Mouse (Mus musculus): ENCODE data around the gene Olfr1361. TPM values are rescaled to one million over a fixed set of nuclear protein-coding genes. Genes with fewer than 3 reads are reported as not detected.

The Olfr1361 gene
- polyA plus RNA-seq (2015; fragmentation: Nextera tagmentation; extraction: Ambion mirVana), result not detected in 2 replicates

GRCm38 (mm10) chr13:21663286-21663685, at the start of gene Olfr1361:
Olfr1361 (minus strand) TSS chr13:21663386.
- H3K9ac ChIP-seq (ENCODE audit: low read depth, low read length), result no peak within 1 kb of the TSS
- 92% methylated on average over 2 of the region's 2 CpGs for WGBS
- H3K4me2 ChIP-seq (ENCODE audit: low read length), result no peak within 1 kb of the TSS
- H3K9me3 ChIP-seq (replicated peaks; ENCODE audit: control insufficient read depth, low read length, poor library complexity, severe bottlenecking), result no peaks in the 10 kb centered on the region
- H3K4me1 ChIP-seq (ENCODE audit: control insufficient read depth, insufficient read depth, low read length), result no peaks in the 10 kb centered on the region
- no peak within 1 kb of the TSS for H3K4me3 ChIP-seq (ENCODE audit: low read depth, low read length)
- no peaks in the 10 kb centered on the region for H3K27me3 ChIP-seq (ENCODE audit: control insufficient read depth, insufficient read depth, low read depth, low read length)
- no peak for ATAC-seq
- no peak within 1 kb of the TSS for H3K27ac ChIP-seq (ENCODE audit: low read length)
- no peaks in the 10 kb centered on the region for H3K36me3 ChIP-seq (ENCODE audit: control insufficient read depth, insufficient read depth, low read length)

GRCm38 (mm10) chr13:21711698-21712097, 48.5 kb upstream of the Olfr1361 start:
- ATAC-seq, result no peak
- Histone ChIP-seq H3K36me3 (ENCODE audit: control insufficient read depth, insufficient read depth, low read length) (no peaks in the 10 kb centered on the region), H3K4me1 (ENCODE audit: control insufficient read depth, insufficient read depth, low read length) (peaks cover 13% of the 10 kb centered on the region), H3K4me2 (ENCODE audit: low read length) (peak overlapping the region; percentile 61), H3K27ac (ENCODE audit: low read length) (no peak overlapping the region), H3K9me3 (replicated peaks; ENCODE audit: control insufficient read depth, low read length, poor library complexity, severe bottlenecking) (no peaks in the 10 kb centered on the region), H3K4me3 (ENCODE audit: low read depth, low read length) (peak overlapping the region; percentile 60), H3K9ac (ENCODE audit: low read depth, low read length) (peak overlapping the region; percentile 52; the same call in 1 of the 2 replicates), H3K27me3 (ENCODE audit: control insufficient read depth, insufficient read depth, low read depth, low read length) (no peaks in the 10 kb centered on the region)
- whole genome bisulfite sequencing, result 22% methylated on average over 4 of the region's 4 CpGs

GRCm38 (mm10) chr13:21710821-21711525, 47.8 kb upstream of the Olfr1361 start:
- H3K36me3 ChIP-seq (ENCODE audit: control insufficient read depth, insufficient read depth, low read length), result no peaks in the 10 kb centered on the region
- no peaks in the 10 kb centered on the region for H3K9me3 ChIP-seq (replicated peaks; ENCODE audit: control insufficient read depth, low read length, poor library complexity, severe bottlenecking)
- ATAC-seq, result peak; percentile 90
- peak overlapping the region; percentile 60 for H3K4me3 ChIP-seq (ENCODE audit: low read depth, low read length)
- peak overlapping the region; percentile 61 for H3K4me2 ChIP-seq (ENCODE audit: low read length)
- H3K9ac ChIP-seq (ENCODE audit: low read depth, low read length), result peak overlapping the region; percentile 52
- no peak overlapping the region for H3K27ac ChIP-seq (ENCODE audit: low read length)
- H3K27me3 ChIP-seq (ENCODE audit: control insufficient read depth, insufficient read depth, low read depth, low read length), result no peaks in the 10 kb centered on the region
- peaks cover 13% of the 10 kb centered on the region for H3K4me1 ChIP-seq (ENCODE audit: control insufficient read depth, insufficient read depth, low read length)
- WGBS, result 1% methylated on average over 22 of the region's 22 CpGs

GRCm38 (mm10) chr13:21710031-21710711, 47.0 kb upstream of the Olfr1361 start:
- no peaks in the 10 kb centered on the region for H3K27me3 ChIP-seq (ENCODE audit: control insufficient read depth, insufficient read depth, low read depth, low read length)
- ATAC-seq, result peak; percentile 89
- peak overlapping the region; percentile 56 for H3K9ac ChIP-seq (ENCODE audit: low read depth, low read length)
- peak overlapping the region; percentile 73 for H3K27ac ChIP-seq (ENCODE audit: low read length)
- H3K4me1 ChIP-seq (ENCODE audit: control insufficient read depth, insufficient read depth, low read length), result peaks cover 8% of the 10 kb centered on the region
- H3K4me2 ChIP-seq (ENCODE audit: low read length), result peak overlapping the region; percentile 43
- WGBS, result under 1% methylated on average over 32 of the region's 32 CpGs
- no peaks in the 10 kb centered on the region for H3K36me3 ChIP-seq (ENCODE audit: control insufficient read depth, insufficient read depth, low read length)
- no peaks in the 10 kb centered on the region for H3K9me3 ChIP-seq (replicated peaks; ENCODE audit: control insufficient read depth, low read length, poor library complexity, severe bottlenecking)
- H3K4me3 ChIP-seq (ENCODE audit: low read depth, low read length), result peak overlapping the region; percentile 60

- ATAC-seq, result no peak
- Histone ChIP-seq H3K9me3 (replicated peaks; ENCODE audit: control insufficient read depth, low read length, poor library complexity, severe bottlenecking) (no peaks in the 10 kb centered on the region), H3K4me3 (ENCODE audit: low read depth, low read length) (no peak overlapping the region), H3K4me2 (ENCODE audit: low read length) (no peak overlapping the region), H3K36me3 (ENCODE audit: control insufficient read depth, insufficient read depth, low read length) (no peaks in the 10 kb centered on the region), H3K9ac (ENCODE audit: low read depth, low read length) (no peak overlapping the region), H3K27me3 (ENCODE audit: control insufficient read depth, insufficient read depth, low read depth, low read length) (no peaks in the 10 kb centered on the region), H3K4me1 (ENCODE audit: control insufficient read depth, insufficient read depth, low read length) (peaks cover 3% of the 10 kb centered on the region; the same call in 1 of the 2 replicates), H3K27ac (ENCODE audit: low read length) (no peak overlapping the region)
- WGBS, result 71% methylated on average over 4 of the region's 4 CpGs
Observed at GRCm38 (mm10) chr13:21706669-21707068, 43.5 kb upstream of the Olfr1361 start.

GRCm38 (mm10) chr13:21697811-21698210, 34.6 kb upstream of the Olfr1361 start, which contains the start of gene Olfr1359:
Olfr1359 (plus strand) TSS chr13:21698111.
- no peak within 1 kb of the TSS for H3K4me3 ChIP-seq (ENCODE audit: low read depth, low read length)
- no peaks in the 10 kb centered on the region for H3K27me3 ChIP-seq (ENCODE audit: control insufficient read depth, insufficient read depth, low read depth, low read length)
- H3K4me1 ChIP-seq (ENCODE audit: control insufficient read depth, insufficient read depth, low read length), result no peaks in the 10 kb centered on the region
- no peaks in the 10 kb centered on the region for H3K9me3 ChIP-seq (replicated peaks; ENCODE audit: control insufficient read depth, low read length, poor library complexity, severe bottlenecking)
- no peaks in the 10 kb centered on the region for H3K36me3 ChIP-seq (ENCODE audit: control insufficient read depth, insufficient read depth, low read length)
- no peak for ATAC-seq
- H3K4me2 ChIP-seq (ENCODE audit: low read length), result no peak within 1 kb of the TSS
- no peak within 1 kb of the TSS for H3K9ac ChIP-seq (ENCODE audit: low read depth, low read length)
- no peak within 1 kb of the TSS for H3K27ac ChIP-seq (ENCODE audit: low read length)

GRCm38 (mm10) chr13:21677305-21677704, 14.1 kb upstream of the Olfr1361 start, which contains the start of gene Olfr1360:
Olfr1360 (minus strand) TSS chr13:21677405.
- Histone ChIP-seq H3K9ac (ENCODE audit: low read depth, low read length) (no peak within 1 kb of the TSS), H3K4me2 (ENCODE audit: low read length) (no peak within 1 kb of the TSS), H3K4me3 (ENCODE audit: low read depth, low read length) (no peak within 1 kb of the TSS), H3K4me1 (ENCODE audit: control insufficient read depth, insufficient read depth, low read length) (no peaks in the 10 kb centered on the region), H3K9me3 (replicated peaks; ENCODE audit: control insufficient read depth, low read length, poor library complexity, severe bottlenecking) (no peaks in the 10 kb centered on the region), H3K27me3 (ENCODE audit: control insufficient read depth, insufficient read depth, low read depth, low read length) (no peaks in the 10 kb centered on the region), H3K36me3 (ENCODE audit: control insufficient read depth, insufficient read depth, low read length) (no peaks in the 10 kb centered on the region), H3K27ac (ENCODE audit: low read length) (no peak within 1 kb of the TSS)
- WGBS, result 90% methylated on average over 2 of the region's 2 CpGs
- ATAC-seq, result no peak

GRCm38 (mm10) chr13:21642418-21642817, 20.8 kb downstream of the Olfr1361 start, which contains the start of gene Olfr11:
Olfr11 (minus strand) TSS chr13:21642518.
- ATAC-seq, result no peak
- no peak within 1 kb of the TSS for H3K4me3 ChIP-seq (ENCODE audit: low read depth, low read length)
- H3K9me3 ChIP-seq (replicated peaks; ENCODE audit: control insufficient read depth, low read length, poor library complexity, severe bottlenecking), result no peaks in the 10 kb centered on the region
- H3K27ac ChIP-seq (ENCODE audit: low read length), result no peak within 1 kb of the TSS
- WGBS, result 86% methylated on average over 2 of the region's 2 CpGs
- no peaks in the 10 kb centered on the region for H3K27me3 ChIP-seq (ENCODE audit: control insufficient read depth, insufficient read depth, low read depth, low read length)
- H3K4me1 ChIP-seq (ENCODE audit: control insufficient read depth, insufficient read depth, low read length), result no peaks in the 10 kb centered on the region
- no peak within 1 kb of the TSS for H3K4me2 ChIP-seq (ENCODE audit: low read length)
- H3K36me3 ChIP-seq (ENCODE audit: control insufficient read depth, insufficient read depth, low read length), result no peaks in the 10 kb centered on the region
- H3K9ac ChIP-seq (ENCODE audit: low read depth, low read length), result no peak within 1 kb of the TSS

GRCm38 (mm10) chr13:21613922-21614321, 49.3 kb downstream of the Olfr1361 start, which contains the start of gene Olfr1362:
Olfr1362 (minus strand) TSS chr13:21614022.
- Histone ChIP-seq H3K4me3 (ENCODE audit: low read depth, low read length) (no peak within 1 kb of the TSS), H3K4me2 (ENCODE audit: low read length) (no peak within 1 kb of the TSS), H3K4me1 (ENCODE audit: control insufficient read depth, insufficient read depth, low read length) (no peaks in the 10 kb centered on the region), H3K27me3 (ENCODE audit: control insufficient read depth, insufficient read depth, low read depth, low read length) (no peaks in the 10 kb centered on the region), H3K27ac (ENCODE audit: low read length) (no peak within 1 kb of the TSS), H3K9me3 (replicated peaks; ENCODE audit: control insufficient read depth, low read length, poor library complexity, severe bottlenecking) (no peaks in the 10 kb centered on the region), H3K36me3 (ENCODE audit: control insufficient read depth, insufficient read depth, low read length) (no peaks in the 10 kb centered on the region), H3K9ac (ENCODE audit: low read depth, low read length) (no peak within 1 kb of the TSS)
- ATAC-seq, result no peak
